Mouse (Mus musculus) kidney, postnatal 14 days (tissue): Measurements from ENCODE around the gene Nr4a3.
A peak's percentile ranks its signal among the peaks of the same experiment; 100 is the strongest.

Source experiments
- DNase-seq: peaks from one replicate; pipeline ENCODE4 v3.0.0; 2022; ENCODE audit warnings: mixed read lengths

Gene Nr4a3

DNA sequence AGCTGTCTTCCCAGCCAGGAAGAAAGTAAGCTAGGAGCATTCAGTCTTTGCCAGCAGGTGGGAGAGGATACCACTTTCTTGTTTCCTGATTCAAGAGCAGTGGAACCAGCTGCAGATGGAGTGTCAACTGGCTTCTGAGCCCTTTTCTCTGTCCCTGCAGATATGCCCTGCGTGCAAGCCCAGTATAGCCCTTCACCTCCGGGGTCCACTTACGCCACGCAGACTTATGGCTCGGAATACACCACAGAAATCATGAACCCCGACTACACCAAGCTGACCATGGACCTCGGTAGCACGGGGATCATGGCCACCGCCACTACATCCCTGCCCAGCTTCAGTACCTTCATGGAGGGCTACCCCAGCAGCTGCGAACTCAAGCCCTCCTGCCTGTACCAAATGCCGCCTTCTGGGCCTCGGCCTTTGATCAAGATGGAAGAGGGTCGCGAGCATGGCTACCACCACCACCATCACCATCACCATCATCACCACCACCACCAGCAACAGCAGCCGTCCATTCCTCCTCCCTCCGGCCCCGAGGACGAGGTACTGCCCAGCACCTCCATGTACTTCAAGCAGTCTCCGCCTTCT is 6.2 kb downstream of the Nr4a3 start:
- DNase-seq: no peak

DNA sequence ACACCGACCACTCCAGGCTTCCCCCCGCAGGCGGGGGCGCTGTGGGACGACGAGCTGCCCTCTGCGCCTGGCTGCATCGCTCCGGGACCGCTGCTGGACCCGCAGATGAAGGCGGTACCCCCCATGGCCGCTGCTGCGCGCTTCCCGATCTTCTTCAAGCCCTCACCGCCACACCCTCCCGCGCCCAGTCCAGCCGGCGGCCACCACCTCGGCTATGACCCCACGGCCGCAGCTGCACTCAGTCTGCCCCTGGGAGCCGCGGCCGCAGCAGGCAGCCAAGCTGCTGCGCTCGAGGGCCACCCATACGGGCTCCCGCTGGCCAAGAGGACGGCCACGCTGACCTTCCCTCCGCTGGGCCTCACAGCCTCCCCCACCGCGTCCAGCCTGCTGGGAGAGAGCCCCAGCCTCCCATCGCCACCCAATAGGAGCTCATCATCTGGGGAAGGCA is 6.7 kb downstream of the Nr4a3 start:
- DNase-seq: no peak

DNA sequence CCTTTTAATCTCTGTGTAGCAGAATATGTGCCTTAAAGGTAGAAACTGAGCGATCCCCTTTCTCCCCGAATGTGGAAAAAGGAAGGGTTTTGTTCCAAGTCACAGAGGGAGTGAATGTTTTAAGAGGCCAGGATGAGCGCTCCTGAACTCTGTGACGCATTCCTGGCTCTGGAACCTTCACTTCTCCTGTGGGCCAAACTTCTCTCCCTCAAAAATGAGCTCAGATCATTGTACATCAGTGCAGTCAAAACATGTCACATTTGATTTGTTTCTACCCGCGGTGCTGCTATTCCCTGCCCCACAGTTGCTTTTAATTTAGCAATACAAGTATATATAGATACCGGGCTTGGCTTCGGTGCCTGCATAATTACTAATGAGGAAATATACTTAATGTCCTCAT is 16.8 kb downstream of the Nr4a3 start:
- no peak for DNase-seq

DNA sequence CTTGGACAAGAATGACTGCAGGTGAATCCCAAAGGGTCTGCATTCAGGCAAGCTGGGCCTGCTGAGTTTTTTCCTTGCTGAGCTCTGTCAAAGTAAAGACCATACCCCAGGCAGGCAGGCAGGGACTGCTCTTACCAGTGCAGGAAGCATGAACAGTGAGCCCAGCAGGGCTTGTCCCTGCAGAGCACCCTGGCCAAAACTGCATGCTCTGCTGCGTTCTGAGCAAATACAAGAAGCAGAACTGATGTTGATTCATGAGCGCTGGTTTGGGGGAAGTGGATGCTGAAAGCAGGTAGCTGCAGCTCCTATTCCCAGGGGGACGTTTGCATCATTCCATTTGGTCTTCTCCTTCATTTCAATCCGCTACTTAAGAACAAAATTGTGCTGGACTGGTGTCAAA is 19.4 kb downstream of the Nr4a3 start:
- DNase-seq: no peak

DNA sequence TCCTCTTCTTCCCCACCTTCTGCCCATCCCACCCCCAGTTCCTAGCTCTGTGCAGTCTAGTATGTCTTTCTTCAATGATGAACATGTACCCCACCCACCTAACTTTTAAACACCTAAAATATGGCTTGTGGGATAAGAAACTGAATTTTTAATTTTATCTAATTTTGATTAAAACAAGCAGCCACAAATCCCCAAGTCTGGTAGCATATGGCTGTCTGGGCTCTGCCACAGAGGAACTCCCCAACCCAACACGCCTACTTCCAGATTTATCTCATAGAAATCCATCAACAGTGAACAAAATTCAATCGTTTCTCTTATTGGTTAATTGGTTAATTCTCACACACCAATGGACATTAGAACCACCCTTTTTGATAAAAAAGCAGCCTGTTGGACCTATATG is 21.7 kb downstream of the Nr4a3 start:
- DNase-seq: no peak

DNA sequence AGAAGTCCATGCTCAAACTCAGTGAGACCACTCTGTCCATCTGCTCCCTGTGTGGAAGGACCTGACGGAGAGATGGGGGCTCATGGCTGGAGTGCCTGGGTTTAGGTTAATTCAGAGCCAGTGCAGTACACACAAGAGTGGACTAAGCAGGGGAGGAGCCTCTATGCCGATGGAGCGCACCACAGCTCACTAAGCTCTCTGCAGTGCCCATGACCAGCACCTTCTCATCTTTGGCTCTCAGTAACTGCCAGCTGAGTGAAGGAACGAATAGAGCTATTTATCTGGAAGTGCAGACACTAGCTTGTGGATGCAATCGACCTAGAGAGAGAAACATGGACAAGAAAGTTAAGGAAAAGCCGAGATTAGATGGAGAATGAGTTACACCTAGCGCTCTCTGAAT is 24.2 kb downstream of the Nr4a3 start:
- DNase-seq: no peak

DNA sequence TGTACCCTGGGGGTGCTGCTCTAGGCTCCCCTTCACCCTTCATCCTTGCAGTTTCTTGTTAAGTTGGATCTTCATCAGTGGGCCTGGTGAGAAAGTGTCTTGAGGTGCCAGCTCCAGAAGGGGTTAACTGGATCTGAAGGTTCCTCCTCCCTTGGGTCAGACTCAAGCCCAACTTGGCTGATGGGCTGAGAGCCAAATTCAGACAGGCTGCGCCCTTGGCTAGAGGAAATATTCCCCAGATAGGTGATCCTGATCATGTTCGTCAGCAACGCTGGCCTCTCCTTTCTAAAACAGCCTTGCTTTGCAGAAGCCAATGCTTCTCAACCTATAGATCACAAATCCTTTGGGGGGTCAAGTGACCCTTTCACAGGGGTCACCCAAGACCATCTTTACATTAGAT is 27.1 kb downstream of the Nr4a3 start:
- DNase-seq: no peak

DNA sequence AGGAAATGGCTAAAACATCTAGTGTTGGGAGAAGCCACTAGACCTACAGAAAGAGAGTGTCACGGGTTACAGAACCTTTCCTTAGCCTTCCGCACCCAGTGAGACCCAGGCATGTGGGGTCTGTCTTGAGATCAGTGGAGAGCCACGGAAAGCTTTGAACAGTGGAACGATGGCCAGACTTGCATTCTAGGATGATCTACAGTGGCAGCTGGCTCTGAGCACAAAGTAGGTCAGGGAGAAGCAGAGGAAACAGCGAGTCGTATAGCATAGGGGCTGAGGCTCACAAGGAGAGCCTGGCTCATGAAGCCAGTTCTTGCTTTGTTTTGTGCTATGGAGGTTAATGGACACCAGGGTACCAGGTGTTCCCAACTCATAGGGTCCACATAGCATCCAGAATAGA is 28.4 kb downstream of the Nr4a3 start:
- DNase-seq: no peak

DNA sequence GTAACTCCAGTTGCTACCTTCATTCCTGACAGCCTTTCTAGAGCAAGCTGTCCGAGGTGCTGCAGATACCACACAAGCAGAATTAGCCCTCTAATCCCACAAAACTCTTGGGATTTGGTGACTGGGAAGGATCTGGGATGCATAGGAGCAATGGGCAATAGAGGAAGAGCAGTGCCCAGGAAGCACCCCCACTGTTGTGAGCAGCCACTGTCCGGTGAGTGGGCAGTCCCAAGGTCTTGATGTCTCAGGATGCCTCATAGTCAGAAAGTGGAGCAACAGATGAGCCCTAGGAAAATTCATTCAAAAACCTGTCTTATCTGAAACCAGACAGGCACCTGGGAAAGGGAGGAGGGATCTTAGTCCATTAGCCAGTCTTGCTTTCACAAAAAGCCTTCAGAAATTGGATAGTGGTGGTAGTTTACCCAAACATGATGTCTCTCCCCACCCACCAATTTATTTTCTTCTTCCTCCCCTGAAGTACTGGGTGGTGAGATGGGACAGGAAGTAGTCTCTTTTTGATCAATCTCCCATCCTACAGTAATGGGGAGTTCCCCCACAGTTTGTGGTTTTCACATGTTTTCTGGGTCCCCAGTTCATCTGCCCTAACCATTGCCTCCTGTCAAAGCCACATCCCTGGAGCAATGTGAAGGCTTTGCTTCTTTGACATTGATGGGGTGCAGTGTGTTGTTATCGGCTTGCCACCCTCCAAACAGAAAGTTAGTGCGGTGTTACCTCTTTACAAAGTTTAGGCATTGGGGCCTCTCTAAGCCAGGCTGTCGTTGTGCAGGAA is 29.7 kb downstream of the Nr4a3 start:
- DNase-seq: no peak

DNA sequence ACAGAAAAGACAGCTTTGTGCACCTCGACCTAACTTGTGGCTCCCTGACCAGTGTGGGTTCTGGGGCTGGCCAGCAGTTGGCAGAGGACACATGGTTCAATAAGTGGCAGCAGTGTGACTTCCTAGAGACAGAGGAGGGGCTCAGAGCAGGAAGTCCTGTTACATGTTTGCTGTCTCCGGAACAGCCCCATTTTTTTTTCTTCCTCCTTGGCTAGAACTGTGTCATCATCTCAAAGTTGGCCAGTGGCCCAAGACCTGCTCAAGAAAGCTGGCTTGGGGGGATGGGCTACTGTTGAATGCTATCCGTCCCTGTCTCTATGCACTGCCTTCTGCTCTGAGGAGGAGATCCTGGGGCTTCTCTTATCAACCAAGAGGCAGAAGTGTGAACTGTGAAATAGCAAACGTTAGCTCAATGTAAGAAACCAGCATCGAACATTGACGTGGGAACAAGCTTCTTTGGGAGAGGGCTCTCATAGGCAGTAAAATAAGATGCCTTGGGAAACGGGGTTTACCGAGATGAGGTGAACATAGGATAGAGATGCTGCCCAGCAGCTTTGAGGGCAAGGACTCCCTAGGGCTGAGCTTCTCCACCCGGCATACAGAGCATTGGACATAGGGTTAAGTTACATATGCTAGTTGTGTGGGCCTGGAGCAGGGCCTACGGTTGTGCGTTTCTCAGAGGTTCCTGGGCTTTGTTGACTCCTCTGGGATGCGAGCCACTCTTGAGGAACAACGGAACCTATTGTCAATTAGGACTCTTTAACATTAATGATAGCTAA is 31.9 kb downstream of the Nr4a3 start:
- peak; percentile 44 for DNase-seq

DNA sequence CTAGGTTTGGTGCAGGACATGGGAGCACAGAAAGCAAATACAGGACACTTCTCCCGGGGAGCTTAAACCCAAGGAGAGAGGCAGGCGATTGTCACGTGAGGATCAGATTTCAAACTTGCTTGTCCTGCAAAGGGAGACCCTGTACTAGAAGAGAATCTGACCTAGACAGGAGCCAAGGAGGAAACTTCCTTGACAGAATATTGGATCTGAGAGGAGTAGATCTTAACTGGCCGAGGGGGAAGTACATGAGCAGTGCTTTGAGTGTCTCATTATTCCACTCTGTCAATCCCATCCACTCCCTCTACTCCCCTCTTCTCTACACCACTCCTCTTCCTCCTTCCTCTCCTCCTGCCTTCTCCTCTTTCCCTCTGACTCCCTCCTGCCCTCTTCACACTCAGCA is 33.3 kb downstream of the Nr4a3 start:
- no peak for DNase-seq

DNA sequence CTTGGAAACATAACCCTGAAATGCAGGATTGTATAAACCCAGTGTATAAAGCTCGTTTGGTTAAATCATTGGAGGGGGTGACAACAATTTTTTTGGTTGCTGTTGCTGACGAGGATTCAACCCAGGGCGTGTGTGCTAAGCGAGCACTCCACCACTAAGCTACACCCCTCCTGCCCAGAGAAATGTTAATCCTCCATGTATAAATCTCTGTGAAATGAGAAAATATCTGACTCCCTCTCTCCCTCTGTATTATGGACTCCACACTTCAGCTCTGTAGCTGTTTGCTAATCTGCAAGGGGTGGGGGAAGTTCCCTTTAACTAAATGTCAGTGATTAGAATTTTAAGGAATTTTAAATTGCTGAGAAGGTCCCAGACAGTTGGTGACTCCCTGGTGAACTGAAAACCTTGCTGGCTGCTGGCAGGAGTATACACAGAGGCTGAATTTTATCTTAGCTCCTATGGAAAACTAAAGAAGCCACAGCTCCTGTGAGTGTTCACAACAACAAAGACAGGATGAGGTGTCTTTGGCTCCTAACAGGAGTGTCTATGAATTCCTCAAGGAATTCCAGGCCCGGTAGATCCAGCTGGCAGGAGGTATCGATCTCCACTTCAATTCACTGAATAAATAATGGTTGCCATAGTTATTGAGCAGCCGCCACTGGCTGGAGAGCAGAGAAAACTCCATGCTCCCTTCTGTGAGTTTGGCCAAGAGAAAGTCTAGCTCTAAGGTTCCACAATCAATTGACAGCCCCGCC is 34.5 kb downstream of the Nr4a3 start:
- DNase-seq: no peak

DNA sequence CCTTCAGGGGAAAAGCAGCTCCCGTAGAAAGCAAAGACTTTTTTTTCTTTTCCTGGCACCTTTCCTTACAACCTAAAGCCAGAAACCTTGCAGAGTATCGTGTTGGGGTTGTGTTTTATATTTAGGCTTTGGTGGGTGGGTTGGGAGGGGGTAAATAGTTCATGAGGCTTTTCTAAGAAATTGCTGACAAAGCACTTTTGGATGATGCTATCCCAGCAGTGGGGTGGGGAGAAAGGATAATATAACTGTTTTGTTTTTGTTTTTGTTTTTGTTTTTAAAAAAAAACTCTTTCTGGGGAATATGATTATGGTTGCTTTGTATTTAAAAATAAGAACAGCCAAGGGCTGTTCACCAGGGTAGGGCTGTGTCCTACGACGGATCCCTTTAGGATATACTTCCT is 38.5 kb downstream of the Nr4a3 start:
- no peak for DNase-seq

DNA sequence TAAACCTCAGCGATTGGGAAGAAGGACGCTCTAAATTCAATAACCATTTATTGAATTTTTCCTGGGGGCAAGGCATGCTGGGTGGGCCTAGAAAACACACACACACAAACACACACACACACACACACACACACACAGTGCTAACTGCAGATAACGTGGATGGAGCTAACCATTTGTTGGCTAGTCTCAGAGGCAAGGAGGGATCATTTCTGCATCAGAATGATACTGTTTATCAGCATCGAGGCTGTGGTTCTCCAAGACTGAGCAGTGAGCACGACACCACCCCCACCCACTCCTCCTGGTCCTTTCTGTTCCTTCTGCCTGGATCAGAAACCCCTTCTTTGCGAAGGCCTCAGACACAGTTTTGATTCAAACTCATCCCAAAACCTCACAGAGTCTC is 41.7 kb downstream of the Nr4a3 start:
- DNase-seq: no peak

DNA sequence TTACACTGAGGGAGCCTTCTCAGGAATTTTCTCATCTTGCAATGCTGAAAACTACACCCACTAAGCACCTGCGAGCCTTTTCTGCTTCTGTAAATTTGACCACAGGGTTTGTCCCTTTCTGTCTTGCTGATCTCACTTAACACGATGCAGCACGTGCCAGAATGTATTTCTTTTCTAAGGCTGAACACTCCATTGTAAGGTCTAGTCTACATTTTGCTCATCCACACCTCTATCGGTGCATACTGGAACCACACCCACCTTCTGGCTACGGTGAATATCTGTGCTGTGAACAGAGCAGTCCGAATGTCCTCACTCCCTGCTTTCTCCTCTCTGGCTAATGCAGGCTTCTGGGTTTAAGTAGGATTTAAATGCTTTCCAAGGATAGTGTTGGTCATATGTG is 42.5 kb downstream of the Nr4a3 start:
- DNase-seq: no peak

DNA sequence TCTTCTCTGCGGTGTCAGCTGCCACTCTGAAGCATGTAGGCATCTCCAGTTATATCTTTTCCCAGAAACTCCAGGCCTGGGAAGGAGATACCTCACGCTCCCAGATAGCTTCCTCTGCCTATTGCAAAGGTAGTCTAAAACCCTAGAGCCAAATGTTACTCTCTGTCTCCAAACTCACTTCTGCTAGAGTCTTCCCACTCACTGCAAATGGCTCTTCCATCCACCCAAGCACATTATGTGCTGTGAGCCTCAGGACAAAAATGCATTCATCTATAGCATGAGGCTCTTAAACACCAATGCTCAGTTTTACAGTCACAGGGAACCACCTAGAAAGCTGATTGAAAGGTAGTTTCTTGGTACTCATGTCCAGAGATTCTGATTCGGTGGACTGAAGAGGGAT is 48.3 kb downstream of the Nr4a3 start:
- no peak for DNase-seq

DNA sequence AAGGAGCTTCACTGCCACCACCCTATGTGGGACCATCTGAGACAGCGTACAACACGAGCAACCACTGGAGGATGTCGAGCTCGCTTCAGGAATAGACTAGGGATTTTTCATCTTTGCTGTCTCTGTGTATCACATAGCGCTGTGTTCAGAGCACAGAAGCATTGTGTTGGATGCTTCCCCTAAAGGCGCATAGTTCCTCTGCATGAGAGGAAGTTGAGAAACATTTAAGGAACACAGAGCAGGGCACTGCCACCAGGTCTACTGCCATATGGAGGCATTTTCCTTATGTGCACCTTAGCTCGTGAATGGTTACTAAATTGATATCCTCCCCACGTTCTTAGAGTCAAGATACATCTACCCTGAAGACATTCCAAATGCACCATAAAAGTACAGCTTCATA is 55.3 kb downstream of the Nr4a3 start:
- no peak for DNase-seq

DNA sequence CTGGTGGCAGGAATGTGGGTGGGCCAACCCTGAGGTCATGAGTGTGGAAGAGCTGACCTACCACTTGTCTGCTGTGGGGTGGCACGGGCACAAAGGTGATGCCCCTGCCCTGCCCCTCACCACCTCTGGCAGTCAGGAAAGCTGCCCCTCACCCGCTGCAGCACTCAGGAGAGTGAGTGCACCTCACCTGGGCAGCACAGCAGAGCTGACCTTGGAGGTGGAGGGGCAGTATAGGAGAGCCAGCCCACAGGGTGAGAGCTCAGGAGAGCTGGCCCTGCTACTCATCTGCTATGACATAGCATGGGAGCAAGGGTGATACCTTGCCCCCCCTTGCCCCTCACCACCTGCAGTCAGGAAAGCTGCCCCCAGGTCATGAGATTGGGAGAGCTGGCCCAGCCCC is 57.0 kb downstream of the Nr4a3 start:
- no peak for DNase-seq

DNA sequence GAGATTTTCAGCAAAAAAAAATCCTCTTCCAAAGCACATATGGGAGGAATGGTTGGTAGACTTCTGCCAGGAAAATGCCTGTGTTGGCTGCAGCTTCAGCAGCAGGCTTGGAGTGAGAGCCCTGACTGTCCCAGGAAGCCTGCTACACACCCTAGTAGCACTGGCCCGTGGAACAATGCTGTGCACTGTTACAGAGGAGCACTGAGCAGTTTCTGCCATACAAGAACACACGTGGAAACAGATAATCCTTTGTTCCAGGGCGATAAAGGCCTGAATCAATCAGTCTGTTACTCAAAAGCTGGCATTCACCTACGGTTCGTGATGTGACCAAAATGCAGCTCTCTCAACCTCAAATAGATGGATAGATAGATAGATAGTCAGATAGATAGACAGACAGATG is 60.4 kb downstream of the Nr4a3 start:
- DNase-seq: no peak

DNA sequence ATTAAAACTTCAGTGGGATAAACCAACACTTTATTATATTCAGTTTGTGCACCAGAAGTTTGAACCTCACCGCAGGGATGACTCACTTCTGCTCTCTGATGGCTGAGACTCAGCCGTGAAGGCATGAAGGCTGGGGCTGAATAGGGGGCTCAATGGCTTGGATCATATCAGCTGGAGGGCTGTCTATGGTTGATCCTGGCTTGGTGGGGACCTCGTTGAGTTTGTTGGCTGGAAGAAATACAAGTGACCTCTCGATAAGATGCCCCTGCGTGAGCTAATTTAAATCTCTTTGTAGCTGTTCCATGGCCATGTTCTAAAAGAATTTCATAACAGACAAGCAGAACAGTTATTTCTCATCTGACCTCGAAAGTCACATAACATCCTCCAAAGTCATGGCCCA is 62.1 kb downstream of the Nr4a3 start:
- DNase-seq: no peak

DNA sequence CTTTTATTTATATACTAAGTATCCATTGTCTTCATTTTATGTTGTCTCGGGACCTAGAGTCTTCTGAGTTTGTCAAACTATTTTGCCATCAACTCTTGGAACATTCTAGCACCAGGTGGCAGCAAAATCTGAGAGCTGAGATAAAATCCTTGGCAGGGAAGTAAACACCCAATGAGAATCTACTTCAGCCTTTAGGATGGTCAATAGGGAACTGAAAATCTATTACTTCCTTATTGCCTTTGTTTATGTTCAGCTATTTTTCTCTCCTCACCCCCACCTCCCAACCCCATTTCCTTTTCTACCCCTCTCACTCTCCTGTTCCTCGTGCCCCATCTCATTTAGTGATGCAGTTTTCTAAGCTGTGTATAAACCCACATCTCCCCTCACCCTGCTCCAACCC is 63.6 kb downstream of the Nr4a3 start:
- DNase-seq: no peak

DNA sequence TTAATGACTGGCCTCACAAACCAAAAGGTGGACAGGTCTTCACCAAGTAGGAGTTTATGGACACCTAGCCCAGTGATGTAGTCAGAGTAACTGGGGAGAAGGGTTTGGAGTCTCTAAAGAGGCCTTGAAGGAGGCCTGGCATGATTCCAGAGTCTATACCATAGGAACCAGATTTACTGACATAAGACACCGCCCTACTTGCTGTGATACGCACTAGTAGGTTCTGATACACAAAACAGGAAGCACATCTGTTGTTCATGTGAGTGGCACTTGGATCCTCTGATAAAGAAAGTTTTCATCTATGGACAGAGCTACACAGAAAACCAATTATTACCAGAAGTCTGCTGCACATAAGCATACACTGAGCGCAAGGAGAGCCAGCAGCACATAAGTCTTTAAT is 65.4 kb downstream of the Nr4a3 start:
- no peak for DNase-seq

DNA sequence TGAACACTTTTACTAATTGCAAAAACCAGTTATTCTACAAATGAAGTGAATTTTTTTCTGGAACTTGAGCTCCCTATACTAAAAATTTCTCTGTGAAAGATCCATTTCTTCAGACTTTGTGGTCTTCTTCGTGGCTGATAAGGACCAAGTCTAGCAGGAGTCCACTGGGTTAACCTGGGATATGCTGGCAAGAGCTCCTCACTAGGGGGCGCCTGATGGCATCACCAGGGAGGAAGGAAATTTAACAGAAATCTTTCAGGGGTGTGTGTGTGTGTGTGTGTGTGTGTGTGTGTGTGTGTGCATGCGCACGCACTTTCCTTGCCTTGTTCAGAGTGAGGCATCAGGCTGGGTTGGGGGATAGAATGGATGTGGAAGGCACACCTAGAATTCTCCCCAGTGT is 71.2 kb downstream of the Nr4a3 start:
- DNase-seq: peak; percentile 27

DNA sequence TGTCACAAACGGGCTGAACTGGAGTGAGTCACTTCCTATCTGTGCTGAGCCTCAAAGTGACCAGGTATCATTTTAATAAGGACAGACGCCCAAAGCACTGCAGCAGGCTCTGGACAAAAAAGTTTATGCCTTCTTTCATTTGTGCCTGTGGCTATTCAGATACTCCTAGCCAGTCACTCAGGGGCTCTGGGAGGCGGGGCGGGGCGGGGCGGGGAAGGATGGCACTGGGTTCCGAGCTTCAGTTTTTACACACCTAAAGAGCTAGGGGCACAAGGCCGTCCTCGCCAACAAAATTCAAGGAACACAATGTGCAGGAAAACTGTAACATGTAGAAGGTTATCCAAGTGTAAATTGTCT is 79.4 kb downstream of the Nr4a3 start:
- no peak for DNase-seq
